ENCODE assay signal across 19 mouse cellular contexts in the genomic region with DNA sequence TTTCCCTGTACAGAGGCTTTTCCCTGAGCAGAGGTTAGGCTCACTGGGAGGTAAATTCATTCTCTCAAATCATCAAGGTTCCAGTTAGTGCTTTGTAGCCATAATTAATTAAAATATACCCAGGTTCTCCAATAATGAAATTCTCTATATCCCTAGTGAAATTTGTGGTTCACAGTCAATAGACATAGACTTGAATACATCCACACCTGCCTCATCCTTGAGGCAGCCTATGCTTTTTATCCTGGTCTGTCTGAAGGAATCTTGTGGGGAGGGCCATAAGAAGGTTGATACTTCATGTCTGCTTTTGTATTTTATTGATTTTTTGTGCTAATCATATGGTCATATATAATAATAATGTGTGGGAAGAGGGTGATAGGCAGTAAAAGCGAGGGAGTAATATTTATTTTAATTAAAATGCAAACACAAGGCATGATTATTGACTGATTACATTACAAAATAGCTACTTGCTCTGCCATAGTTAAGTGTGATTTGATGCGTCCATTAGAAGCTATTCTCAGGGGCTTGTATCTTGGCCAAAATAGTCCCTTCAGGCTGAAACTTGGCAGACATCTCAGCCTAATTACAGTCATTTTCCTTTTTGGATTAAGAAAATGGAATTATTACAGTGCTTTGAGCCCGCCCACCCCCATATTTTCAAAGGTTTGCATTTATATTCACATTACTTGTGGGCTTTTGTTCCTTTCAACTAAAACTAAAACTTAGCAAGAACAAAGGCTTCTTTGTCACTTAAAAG.
DNase-seq lines count a peak whose midpoint lies in the region; ATAC-seq lines count a peak whose summit lies in the region.
"Had no signal": no experiment of that assay in that cellular context is flagged by ENCODE, and none has a peak within 500 bp of the region (broad histone marks: within the 10 kb centered on the region; RNA-seq: fewer than 3 reads in every experiment).

No protein-coding gene starts in this region.

- 0 out of 2 replicates have a peak, but pooled peaks have one; percentile 36 for ATAC-seq in forebrain, embryonic 13.5 days
- no peak for ATAC-seq in hindbrain, embryonic 14.5 days (ENCODE audit: low FRiP score)
- no peak for ATAC-seq in hindbrain, embryonic 16.5 days
- peak; percentile 77 for ATAC-seq in neural tube, embryonic 13.5 days (ENCODE audit: low read depth)
- peak; percentile 50 for ATAC-seq in forebrain, embryonic 16.5 days
- ATAC-seq: activated CD4-positive, CD25-positive, alpha-beta regulatory T cell, adult 4 months; inflammation-experienced regulatory T-cells, adult 6 months; intestine, postnatal 0 days; Patski had no signal

- no peaks in the 10 kb centered on the region for H3K9me3 ChIP-seq in forebrain, embryonic 13.5 days (replicated peaks)
- H3K9me3 ChIP-seq in forebrain, embryonic 10.5 days, result no peaks in the 10 kb centered on the region
- no peaks in the 10 kb centered on the region for H3K9me3 ChIP-seq in hindbrain, embryonic 14.5 days (ENCODE audit: control insufficient read depth, low read length)
- no peaks in the 10 kb centered on the region for H3K9me3 ChIP-seq in hindbrain, embryonic 16.5 days (ENCODE audit: control insufficient read depth, low read length)
- H3K9me3 ChIP-seq in neural tube, embryonic 13.5 days, result no peaks in the 10 kb centered on the region
- no peaks in the 10 kb centered on the region for H3K9me3 ChIP-seq in forebrain, embryonic 16.5 days (ENCODE audit: control insufficient read depth, low read length)
- H3K9me3 ChIP-seq: heart, embryonic 12.5 days; hindbrain, embryonic 10.5 days had no signal

- H3K36me3 ChIP-seq in forebrain, embryonic 13.5 days (ENCODE audit: poor library complexity, severe bottlenecking), result no peaks in the 10 kb centered on the region
- H3K36me3 ChIP-seq in forebrain, embryonic 10.5 days (replicated peaks), result no peaks in the 10 kb centered on the region
- no peaks in the 10 kb centered on the region for H3K36me3 ChIP-seq in hindbrain, embryonic 14.5 days (replicated peaks; ENCODE audit: control insufficient read depth, insufficient read depth)
- no peaks in the 10 kb centered on the region for H3K36me3 ChIP-seq in hindbrain, embryonic 16.5 days (ENCODE audit: control insufficient read depth, insufficient read depth, low read length)
- no peaks in the 10 kb centered on the region for H3K36me3 ChIP-seq in neural tube, embryonic 13.5 days
- no peaks in the 10 kb centered on the region for H3K36me3 ChIP-seq in forebrain, embryonic 16.5 days (ENCODE audit: control insufficient read depth, insufficient read depth)
- H3K36me3 ChIP-seq: heart, embryonic 12.5 days; hindbrain, embryonic 10.5 days had no signal

- no peaks in the 10 kb centered on the region for H3K27me3 ChIP-seq in forebrain, embryonic 13.5 days
- H3K27me3 ChIP-seq in forebrain, embryonic 10.5 days (ENCODE audit: poor library complexity, severe bottlenecking), result no peaks in the 10 kb centered on the region
- no peaks in the 10 kb centered on the region for H3K27me3 ChIP-seq in hindbrain, embryonic 14.5 days (ENCODE audit: control insufficient read depth, insufficient read depth, low read length)
- H3K27me3 ChIP-seq in hindbrain, embryonic 16.5 days (replicated peaks; ENCODE audit: control insufficient read depth, insufficient read depth, low read length), result no peaks in the 10 kb centered on the region
- H3K27me3 ChIP-seq in neural tube, embryonic 13.5 days, result no peaks in the 10 kb centered on the region
- no peaks in the 10 kb centered on the region for H3K27me3 ChIP-seq in forebrain, embryonic 16.5 days (replicated peaks; ENCODE audit: control insufficient read depth, insufficient read depth, low read length)
- H3K27me3 ChIP-seq: heart, embryonic 12.5 days had no signal

- H3K4me1 ChIP-seq in forebrain, embryonic 13.5 days, result peaks cover 14% of the 10 kb centered on the region; the same call in 1 of the 2 replicates
- no peaks in the 10 kb centered on the region for H3K4me1 ChIP-seq in forebrain, embryonic 10.5 days
- H3K4me1 ChIP-seq in hindbrain, embryonic 14.5 days (replicated peaks; ENCODE audit: control insufficient read depth, insufficient read depth, low read length), result 0 out of 2 replicates have a peak, but pooled peaks cover 5% of the 10 kb centered on the region
- no peaks in the 10 kb centered on the region for H3K4me1 ChIP-seq in hindbrain, embryonic 16.5 days (ENCODE audit: control insufficient read depth, insufficient read depth, low read depth, low read length)
- H3K4me1 ChIP-seq in neural tube, embryonic 13.5 days (replicated peaks), result peaks cover 16% of the 10 kb centered on the region; the same call in 1 of the 2 replicates
- peaks cover 5% of the 10 kb centered on the region; the same call in 1 of the 2 replicates for H3K4me1 ChIP-seq in forebrain, embryonic 16.5 days (replicated peaks; ENCODE audit: control insufficient read depth, insufficient read depth, low read length)
- H3K4me1 ChIP-seq: heart, embryonic 12.5 days; hindbrain, embryonic 10.5 days had no signal

- H3K27ac ChIP-seq in forebrain, embryonic 13.5 days, result 0 out of 2 replicates have a peak overlapping the region, but pooled peaks have one; percentile 3
- no peak overlapping the region for H3K27ac ChIP-seq in forebrain, embryonic 10.5 days
- H3K27ac ChIP-seq in hindbrain, embryonic 14.5 days, result peak overlapping the region; percentile 43; the same call in 1 of the 2 replicates
- H3K27ac ChIP-seq in hindbrain, embryonic 16.5 days (ENCODE audit: low read depth, low read length), result no peak overlapping the region
- peak overlapping the region; percentile 10; the same call in 1 of the 2 replicates for H3K27ac ChIP-seq in neural tube, embryonic 13.5 days (replicated peaks)
- H3K27ac ChIP-seq in forebrain, embryonic 16.5 days (ENCODE audit: low read length), result no peak overlapping the region
- H3K27ac ChIP-seq: hindbrain, embryonic 10.5 days had no signal

- WGBS in forebrain, embryonic 13.5 days, result 45% methylated on average over 3 of the region's 3 CpGs
- WGBS in forebrain, embryonic 10.5 days, result 86% methylated on average over 3 of the region's 3 CpGs
- 63% methylated on average over 3 of the region's 3 CpGs for WGBS in hindbrain, embryonic 14.5 days
- 54% methylated on average over 3 of the region's 3 CpGs for WGBS in hindbrain, embryonic 16.5 days
- 58% methylated on average over 3 of the region's 3 CpGs for WGBS in neural tube, embryonic 13.5 days
- 16% methylated on average over 3 of the region's 3 CpGs for WGBS in forebrain, embryonic 16.5 days

- H3K9ac ChIP-seq in forebrain, embryonic 13.5 days, result no peak overlapping the region
- H3K9ac ChIP-seq in hindbrain, embryonic 14.5 days, result no peak overlapping the region
- no peak overlapping the region for H3K9ac ChIP-seq in hindbrain, embryonic 16.5 days (ENCODE audit: low read depth, low read length)
- H3K9ac ChIP-seq in neural tube, embryonic 13.5 days, result no peak overlapping the region
- no peak overlapping the region for H3K9ac ChIP-seq in forebrain, embryonic 16.5 days (replicated peaks; ENCODE audit: low read depth, low read length)
- H3K9ac ChIP-seq: heart, embryonic 12.5 days had no signal

- no peak overlapping the region for H3K4me2 ChIP-seq in forebrain, embryonic 13.5 days
- no peak overlapping the region for H3K4me2 ChIP-seq in hindbrain, embryonic 14.5 days (replicated peaks)
- no peak overlapping the region for H3K4me2 ChIP-seq in hindbrain, embryonic 16.5 days (ENCODE audit: low read length)
- no peak overlapping the region for H3K4me2 ChIP-seq in neural tube, embryonic 13.5 days
- no peak overlapping the region for H3K4me2 ChIP-seq in forebrain, embryonic 16.5 days (ENCODE audit: low read length)
- H3K4me2 ChIP-seq: heart, embryonic 12.5 days had no signal

- H3K4me3 ChIP-seq in forebrain, embryonic 13.5 days, result no peak overlapping the region
- H3K4me3 ChIP-seq in forebrain, embryonic 10.5 days, result no peak overlapping the region
- no peak overlapping the region for H3K4me3 ChIP-seq in hindbrain, embryonic 14.5 days (replicated peaks; ENCODE audit: low read length)
- no peak overlapping the region for H3K4me3 ChIP-seq in hindbrain, embryonic 16.5 days (ENCODE audit: low read length)
- no peak overlapping the region for H3K4me3 ChIP-seq in neural tube, embryonic 13.5 days
- no peak overlapping the region for H3K4me3 ChIP-seq in forebrain, embryonic 16.5 days (replicated peaks; ENCODE audit: low read length)
- H3K4me3 ChIP-seq: heart, embryonic 12.5 days; hindbrain, embryonic 10.5 days had no signal

- DNase-seq in forebrain, embryonic 10.5 days (ENCODE audit: extremely low spot score, low spot score), result no peak
- peak; percentile 46 for DNase-seq in hindbrain, embryonic 14.5 days (ENCODE audit: low spot score)
- no peak for DNase-seq in neural tube, embryonic 10.5 days (ENCODE audit: extremely low spot score, low spot score)
- DNase-seq in yolk sac, embryonic 10.5 days (ENCODE audit: low spot score), result no peak
- DNase-seq: adrenal gland, postnatal 14 days; cerebellum, adult 2 months; cerebellum, postnatal 10 days; gastrocnemius, postnatal 14 days; kidney, adult 8-10 months had no signal

Comparison
In these comparisons a context has a peak if more than half of its experiments do, and no peak if none do; other contexts are left out.
1. H3K27ac ChIP-seq: peak in forebrain, embryonic 13.5 days (single experiment), hindbrain, embryonic 14.5 days (single experiment) and neural tube, embryonic 13.5 days (single experiment); none in forebrain, embryonic 10.5 days (single experiment), hindbrain, embryonic 16.5 days (single experiment) and forebrain, embryonic 16.5 days (single experiment).
2. ATAC-seq: peak in forebrain, embryonic 13.5 days (single experiment), neural tube, embryonic 13.5 days (single experiment) and forebrain, embryonic 16.5 days (single experiment); none in hindbrain, embryonic 14.5 days (single experiment) and hindbrain, embryonic 16.5 days (single experiment).